Mouse (Mus musculus) cerebellum, adult 9-11 months (tissue): ENCODE results near the gene Gm49395.

ENCODE experiments used
- DNase-seq: peaks from one replicate; pipeline ENCODE4 v3.0.0; 2022

Gene Gm49395

DNA sequence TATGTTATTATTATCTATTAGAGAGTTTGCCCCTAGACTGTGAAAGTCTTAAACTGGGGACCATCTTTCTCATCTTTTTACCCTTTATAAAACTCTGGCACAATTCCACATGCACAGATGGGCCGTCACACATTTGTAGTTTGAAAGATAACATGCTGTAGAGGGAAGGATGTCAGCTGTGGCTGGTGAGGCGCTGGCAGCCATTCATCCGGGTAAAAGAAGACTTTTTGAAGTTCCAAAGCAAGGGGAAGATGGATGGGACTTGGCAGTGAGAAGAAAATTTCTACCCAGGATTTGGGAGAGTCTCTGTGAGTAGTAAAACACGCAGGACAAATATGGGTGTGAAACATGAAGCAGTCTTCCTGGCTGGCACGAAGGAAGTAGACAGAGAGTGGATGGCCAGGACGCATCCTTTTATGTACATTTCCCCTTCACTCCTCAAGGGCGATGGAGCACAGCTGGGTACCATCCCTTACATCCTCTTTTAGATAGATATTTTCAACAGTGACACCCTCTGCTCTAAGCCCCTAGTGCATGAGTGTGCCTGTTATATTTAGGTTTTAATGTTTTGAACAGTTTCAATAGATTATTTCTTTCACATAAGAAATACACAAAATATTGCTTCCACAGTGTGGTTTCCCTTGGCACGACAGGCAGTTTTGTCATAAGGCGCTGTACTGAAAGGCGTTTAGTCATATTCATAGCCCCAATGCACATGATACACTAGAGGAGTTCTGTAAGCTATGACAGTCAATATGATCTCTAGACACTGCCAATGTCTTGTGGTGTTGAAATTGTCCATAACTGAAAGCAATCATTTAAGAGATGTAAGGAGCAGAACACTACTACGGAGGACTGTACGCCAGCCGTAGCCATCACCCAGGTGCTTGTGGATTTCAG, 50.8 kb downstream of the Gm49395 start:
- no peak for DNase-seq

GRCm38 (mm10) chr13:115042652-115043051, 59.1 kb downstream of the Gm49395 start:
- DNase-seq = no peak

DNA sequence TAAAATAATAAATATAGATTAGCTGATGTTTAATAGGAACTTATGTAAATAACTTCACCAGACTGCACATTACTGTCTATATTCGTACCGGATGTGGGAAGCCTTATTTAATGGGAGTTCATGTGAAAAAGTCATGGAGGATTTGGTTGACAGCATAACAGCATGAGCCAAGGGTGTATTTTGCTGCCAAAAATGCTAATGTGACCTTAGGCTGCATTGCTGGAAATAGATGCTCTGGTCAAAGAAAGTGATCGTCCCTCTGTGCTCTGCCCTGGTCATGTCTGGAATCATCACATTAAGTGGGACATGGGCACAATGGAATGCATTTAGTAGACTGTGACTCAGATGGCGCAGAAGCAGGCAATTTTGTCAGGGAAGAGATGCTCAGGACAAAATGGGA, 64.4 kb downstream of the Gm49395 start:
- DNase-seq = no peak

DNA sequence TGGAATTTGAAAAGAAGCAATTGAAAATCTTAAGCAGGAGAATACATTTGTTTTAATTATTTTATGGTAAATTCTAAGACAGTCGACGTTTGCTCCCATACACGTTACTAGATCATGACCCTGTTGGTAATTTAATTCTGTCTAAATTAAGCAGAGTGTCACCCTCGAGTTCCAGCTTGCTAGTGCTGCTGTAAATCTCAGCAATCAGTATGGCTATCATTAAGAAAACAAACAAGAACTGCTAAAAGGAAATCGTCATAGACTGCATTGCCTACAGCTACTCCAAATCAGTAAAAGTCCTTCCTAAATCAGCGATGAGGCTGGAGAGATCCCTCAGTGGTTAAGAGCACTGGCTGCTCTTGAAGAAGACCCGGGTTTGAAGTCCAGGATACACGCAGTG, 66.3 kb downstream of the Gm49395 start:
- no peak for DNase-seq

DNA sequence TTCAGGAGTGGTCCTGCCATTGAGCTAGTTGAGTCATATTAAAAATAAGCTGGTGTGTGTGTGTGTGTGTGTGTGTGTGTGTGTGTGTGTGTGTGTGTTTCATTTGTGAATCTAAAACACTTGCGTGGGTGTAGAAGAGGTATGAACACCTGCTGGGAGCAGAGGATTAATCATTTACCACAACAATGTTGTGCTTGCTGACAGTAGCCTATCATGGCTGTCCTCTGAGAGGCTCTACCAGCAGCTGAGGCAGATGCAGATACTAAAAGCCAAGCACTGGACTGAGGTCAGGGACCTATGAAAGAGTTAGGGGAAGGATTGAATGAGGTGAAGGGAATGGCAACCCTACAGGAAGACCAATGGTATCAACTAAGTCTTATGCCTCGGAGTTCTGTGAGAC, 68.6 kb downstream of the Gm49395 start:
- DNase-seq = no peak

DNA sequence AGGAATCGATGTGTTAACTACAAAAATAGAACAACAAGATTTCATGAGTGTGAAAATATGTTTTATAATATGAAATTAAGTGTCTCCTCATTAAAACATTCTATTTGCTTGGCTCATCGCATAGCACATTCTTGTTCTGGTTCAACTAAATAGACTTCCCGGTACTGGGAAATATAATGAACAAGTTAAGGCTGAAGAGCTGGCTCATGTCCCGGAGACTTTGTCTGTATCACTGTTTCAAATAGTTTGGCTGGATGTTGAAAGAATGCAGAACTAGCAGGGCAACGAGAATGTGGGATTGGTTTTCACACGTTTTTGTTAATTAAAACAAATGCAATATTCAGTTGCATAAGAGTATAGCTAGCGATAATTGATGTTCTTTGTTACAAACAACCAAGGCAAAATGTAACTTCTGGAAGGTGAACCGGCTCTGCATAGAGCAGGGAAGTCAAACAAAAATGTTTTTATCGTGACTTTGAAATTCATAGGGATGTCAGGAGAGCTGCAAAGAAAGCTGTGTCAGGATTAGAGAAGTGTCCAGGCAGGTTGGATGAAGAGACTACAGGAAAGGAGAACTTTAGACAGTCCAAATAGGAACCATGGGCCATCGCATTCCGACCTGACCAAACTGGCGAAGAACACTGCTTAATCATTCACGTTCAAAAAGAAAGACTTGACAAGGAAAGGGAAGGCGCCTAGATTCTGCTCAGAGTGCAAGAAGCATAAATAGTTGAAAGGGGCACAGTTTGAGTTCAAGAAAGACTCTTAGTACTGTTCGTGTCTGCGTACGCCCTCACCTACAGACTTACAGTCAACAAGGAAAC, 70.3 kb downstream of the Gm49395 start:
- no peak for DNase-seq

GRCm38 (mm10) chr13:115025394-115025793, 76.3 kb downstream of the Gm49395 start:
- no peak for DNase-seq

GRCm38 (mm10) chr13:115022117-115022787, 79.5 kb downstream of the Gm49395 start:
- no peak for DNase-seq

DNA sequence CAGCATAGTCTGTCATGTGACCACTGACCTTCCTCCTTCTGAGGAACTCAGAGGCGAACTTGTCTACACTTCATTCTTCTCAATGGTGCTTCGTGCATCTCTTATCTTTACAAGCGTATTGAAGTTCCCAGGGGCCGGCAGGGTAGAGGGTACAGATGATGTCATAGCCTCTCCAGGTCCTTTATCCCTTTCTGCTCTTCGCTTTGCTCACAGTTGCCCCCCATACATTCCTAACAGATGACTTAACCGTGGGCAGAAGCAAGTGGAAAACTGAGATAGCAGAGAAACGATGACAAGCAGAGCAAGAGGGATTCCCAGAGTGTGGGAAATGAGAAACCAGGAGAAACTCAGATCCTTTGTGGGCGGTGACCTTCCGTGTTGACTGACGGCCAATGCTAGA, 80.3 kb downstream of the Gm49395 start:
- no peak for DNase-seq

DNA sequence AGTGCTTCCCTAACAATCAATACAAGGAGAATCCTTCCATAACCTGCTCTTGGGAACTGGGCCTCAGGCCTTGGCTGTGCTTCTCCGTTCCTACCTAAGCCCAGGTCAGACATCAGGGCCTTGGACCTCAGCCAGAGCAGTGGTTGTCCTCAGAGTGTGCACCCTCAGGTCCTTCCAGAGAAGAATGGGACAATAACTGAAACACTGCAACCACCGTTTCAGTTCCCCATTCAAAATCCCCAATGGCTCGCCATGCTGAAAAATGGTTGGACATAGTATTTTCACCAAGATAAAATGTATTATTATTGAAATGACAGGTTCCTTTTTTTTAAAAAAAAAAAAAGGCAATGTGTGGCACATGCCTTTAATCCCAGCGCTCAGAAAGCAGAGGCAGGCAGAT, 81.0 kb downstream of the Gm49395 start:
- no peak for DNase-seq

- no peak for DNase-seq
Measured at GRCm38 (mm10) chr13:115017545-115017944, 84.2 kb downstream of the Gm49395 start.

GRCm38 (mm10) chr13:115011547-115011946, 90.2 kb downstream of the Gm49395 start:
- no peak for DNase-seq

GRCm38 (mm10) chr13:115006213-115006835, 95.4 kb downstream of the Gm49395 start:
- DNase-seq = no peak

- no peak for DNase-seq
Measured at GRCm38 (mm10) chr13:115005342-115005741, 96.4 kb downstream of the Gm49395 start.

GRCm38 (mm10) chr13:115003444-115004053, 98.2 kb downstream of the Gm49395 start:
- DNase-seq = no peak

- no peak for DNase-seq
Measured at GRCm38 (mm10) chr13:115002837-115003236, 98.9 kb downstream of the Gm49395 start.

DNA sequence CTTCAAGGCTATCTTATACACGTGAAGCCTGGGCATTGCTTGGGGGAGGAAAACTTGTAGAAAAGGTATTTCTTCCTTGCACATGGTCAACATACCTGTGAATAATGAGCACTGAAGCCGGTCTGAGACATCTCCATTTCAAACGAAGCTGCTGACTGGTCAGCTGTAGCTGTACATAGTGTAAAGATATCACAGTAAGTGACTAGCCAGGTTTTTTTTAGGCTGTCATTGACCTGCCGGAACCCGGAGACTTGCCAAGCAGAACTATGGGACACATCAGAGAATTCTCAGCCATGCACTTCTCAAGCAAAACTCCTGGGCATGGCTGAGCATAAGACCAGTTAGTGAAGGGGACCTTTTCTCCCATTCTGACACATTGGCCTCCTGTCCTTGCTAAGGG, 99.6 kb downstream of the Gm49395 start:
- no peak for DNase-seq

DNA sequence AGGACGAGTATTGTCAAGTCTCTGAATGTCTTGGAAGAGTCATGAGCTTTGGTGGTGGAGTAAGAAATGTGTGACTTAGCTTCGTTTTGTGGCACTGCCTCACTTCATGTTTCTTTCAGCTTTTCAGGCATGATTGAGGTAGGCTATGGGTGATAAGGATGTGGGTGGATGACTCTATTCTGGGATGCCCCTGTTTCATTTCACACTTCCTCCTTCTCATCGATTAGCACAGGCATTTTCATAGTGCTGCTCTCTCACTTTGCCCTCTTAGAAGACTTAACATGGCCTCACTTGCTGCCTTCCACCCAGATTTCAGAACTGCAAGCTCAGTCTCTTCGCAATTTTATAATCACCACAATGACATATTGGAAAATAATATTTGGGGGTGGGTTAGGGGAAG, 102.1 kb downstream of the Gm49395 start:
- DNase-seq = no peak

- no peak for DNase-seq
Measured at GRCm38 (mm10) chr13:114998100-114998499, 103.6 kb downstream of the Gm49395 start.

DNA sequence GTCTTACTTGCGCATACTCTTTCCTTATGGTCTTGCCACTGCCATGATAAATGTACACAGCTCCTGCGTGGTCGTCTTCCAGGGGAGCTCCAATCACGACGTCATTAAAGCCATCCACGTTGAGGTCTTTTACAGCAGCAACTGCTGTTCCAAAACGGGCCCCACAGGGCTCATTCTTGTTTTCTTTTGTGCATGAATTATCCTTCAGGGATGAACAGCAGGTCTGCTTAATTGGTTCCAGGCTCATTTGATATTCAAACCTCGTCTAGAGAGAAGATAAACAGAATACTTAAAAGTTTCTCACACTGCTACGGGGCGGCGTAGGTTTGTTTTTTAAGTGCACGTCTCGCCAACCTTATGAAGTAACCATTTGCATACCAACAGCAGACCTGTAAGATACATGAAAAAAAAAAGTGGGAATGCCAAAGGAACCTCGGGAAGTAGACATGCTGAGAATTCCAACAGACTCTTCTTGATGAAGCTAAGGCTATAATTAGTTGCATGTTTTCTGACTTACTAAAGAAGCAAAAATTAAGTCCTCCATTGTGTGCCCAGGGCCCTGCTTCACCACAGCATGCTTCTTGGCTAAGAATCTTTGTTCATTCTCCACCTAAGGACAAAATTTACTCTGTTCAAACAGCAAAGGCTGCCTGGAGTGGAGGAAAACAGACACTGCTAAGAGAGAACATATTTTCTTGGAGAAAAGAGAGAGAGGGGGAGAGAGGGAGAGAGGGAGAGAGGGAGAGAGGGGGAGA, 109.3 kb downstream of the Gm49395 start:
- DNase-seq = no peak

DNA sequence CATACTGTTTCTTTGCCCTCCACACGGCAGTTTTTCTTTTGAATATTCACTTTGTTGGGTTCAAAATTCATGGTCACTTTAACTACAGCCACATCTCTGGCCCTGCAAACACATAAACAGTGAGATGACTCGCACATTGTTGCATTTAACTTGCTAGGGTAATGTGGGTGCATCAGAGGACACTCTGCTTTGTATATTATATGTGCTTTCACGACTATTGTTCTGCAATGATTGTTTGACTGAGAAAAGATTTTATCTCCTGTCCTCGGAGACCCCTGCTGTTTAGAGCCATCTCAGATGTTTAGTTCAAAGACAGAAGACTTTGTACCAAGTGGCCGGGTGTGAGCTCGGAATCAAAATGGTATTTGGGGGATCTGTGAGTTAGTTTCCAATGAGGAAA, 114.1 kb downstream of the Gm49395 start:
- DNase-seq = no peak

GRCm38 (mm10) chr13:114987161-114987560, 114.6 kb downstream of the Gm49395 start:
- DNase-seq = no peak
